Mouse (Mus musculus) testis, adult 2 months (tissue): ENCODE measurements around the gene 2210408I21Rik.

Experiments
- CTCF ChIP-seq: fragments of 200-500 bp; IDR thresholded peaks from 2 replicates; pipeline ENCODE4 v1.5.1; 2012; ENCODE audit warnings: low read depth, mild to moderate bottlenecking, inconsistent platforms, low read length, moderate library complexity; ENCODE audit not compliant: control insufficient read depth, insufficient read depth, insufficient replicate concordance
- POLR2A ChIP-seq: fragments of 200-500 bp; IDR thresholded peaks from 2 replicates; pipeline ENCODE4 v1.6.1; 2012; ENCODE audit warnings: low read depth, mild to moderate bottlenecking, inconsistent platforms, low read length, moderate library complexity; ENCODE audit not compliant: control insufficient read depth

GRCm38 (mm10) chr13:77476420-77476819 is 341.1 kb downstream of the 2210408I21Rik start:
- TF ChIP-seq CTCF (no peak), POLR2A (no peak)
